Mouse (Mus musculus): ENCODE results near the gene Eps8. TPM values are rescaled to one million over a fixed set of nuclear protein-coding genes. Genes with fewer than 3 reads are reported as not detected.

Eps8 gene
- polyA plus RNA-seq, 1 experiment from 2014 or later = 8.4 TPM

DNA sequence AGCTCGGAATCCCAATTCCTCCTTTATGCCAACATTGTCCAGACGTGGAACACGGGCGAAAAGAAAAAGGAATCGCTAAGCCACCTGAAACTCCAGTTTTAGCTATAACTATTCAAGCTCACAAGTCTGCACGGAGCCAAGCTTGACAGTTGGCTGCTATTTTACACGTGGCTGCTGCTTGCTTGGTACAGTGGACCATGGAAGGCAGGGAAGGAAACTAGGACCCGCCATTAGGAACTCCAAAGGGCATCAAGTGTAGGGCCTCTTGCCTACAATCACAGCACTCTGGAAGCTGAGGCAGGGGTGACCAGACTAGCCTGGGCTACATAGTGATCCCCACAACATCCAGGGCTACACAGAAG is 134.4 kb downstream of the Eps8 start:
- no peak for DNase-seq (ENCODE audit: low spot score)

DNA sequence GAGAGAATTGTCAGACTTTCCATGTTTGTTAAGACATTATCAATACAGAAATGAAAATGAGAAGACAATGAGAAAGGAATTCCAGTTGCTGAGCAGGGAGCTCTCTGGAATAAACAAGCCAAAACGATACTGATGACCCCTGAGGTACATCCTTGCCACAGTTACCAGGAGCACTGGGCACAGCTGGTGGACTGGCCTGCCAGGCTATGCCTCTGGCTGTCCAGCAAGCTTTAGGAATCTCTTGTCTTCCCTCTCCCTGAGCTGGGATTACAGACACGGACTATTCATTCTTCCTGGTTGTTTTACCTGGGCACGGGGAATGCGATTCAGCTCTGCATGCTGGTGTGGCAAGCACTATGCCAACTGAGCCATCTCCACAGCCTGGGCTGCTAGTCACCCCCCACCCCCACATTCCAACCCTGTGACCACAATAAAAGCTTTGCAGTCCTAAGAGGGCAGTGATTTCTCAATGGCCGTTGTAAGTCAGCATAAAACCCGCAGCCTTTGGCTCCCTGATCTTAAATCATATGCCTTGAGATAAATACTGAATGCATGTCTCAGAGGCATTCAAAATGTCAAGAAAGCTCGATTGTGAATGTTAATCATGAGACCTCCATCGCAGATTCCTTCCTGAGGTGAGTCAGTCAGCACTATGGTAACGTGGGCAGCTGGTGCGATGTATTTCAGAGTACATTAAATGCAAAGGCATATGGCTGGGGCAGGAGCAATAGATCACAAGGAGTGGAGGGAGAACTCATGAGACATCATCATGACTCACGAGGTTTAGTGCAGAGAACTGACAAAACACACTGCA is 134.9 kb downstream of the Eps8 start:
- no peak for DNase-seq (ENCODE audit: low spot score)

DNA sequence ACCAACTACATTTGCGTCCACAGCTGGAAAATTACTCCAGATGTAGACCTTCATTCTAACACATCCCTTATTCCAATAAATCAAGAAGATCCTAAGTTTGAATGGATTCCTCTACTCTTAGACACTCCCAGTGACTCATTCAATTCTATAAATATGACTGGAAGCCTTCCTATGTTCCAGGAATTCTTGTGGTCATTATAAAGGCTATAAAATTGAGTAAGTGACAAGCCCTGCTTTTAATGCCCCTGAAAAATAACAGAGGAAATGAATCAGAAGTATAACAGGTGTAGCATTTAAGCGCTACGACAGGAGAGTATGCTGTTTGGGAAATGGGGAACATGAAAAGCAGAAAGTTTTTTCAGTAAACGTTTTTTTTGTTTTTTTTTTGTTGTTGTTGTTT is 139.8 kb downstream of the Eps8 start:
- no peak for DNase-seq (ENCODE audit: low spot score)

DNA sequence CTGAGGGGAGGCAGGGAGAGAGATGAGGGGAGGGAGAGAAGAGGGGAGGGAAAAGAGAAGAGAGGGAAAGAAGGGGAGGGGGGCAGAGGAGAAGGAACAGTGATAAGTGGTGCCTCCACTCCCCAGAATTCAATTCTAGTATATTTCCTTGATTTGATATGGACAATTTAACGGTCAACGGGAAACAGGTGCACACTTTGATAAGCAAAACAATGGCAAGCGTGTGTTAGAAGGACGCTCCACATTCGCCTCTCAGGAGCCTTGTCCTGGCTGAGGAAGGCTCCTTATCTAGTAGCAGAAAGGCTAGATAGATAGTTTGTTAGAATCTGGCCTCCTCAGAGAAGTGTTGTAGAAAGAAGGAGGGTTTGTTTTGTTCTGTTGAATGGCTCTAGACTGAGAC is 141.9 kb downstream of the Eps8 start:
- DNase-seq (ENCODE audit: low spot score) = no peak

DNA sequence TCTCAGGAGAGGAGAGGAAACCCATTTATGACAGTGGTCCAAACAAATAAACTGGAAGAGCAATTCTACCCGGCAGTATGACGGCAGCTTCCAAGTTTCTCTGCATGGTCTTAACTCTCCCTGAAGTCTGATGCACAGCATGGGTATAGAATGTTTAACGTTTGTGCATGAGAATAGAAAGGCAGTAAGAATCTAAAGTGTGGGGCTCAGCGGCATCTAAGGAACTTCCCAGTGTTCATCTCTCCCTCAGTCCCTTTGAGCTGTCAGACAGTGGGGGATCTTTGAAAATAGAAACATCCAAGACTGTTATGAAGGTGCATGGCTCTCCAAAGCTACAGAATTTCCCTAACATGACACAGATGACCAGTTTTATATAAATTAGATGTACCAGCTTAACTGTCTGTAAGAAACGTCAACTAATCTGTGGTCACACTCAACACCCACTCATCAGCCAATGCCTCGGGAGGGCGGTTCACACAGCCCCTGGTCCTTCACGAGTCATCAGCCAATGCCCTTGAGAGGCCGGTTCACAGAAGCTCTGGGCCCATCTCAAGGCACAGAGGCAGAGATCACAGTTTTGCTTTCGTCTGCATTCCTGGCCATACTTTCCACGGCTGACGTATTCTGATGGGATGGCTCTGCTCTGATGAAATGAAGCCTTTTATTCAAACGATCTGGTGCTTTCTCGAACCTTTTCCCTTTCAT is 145.2 kb downstream of the Eps8 start:
- DNase-seq (ENCODE audit: low spot score) = no peak

DNA sequence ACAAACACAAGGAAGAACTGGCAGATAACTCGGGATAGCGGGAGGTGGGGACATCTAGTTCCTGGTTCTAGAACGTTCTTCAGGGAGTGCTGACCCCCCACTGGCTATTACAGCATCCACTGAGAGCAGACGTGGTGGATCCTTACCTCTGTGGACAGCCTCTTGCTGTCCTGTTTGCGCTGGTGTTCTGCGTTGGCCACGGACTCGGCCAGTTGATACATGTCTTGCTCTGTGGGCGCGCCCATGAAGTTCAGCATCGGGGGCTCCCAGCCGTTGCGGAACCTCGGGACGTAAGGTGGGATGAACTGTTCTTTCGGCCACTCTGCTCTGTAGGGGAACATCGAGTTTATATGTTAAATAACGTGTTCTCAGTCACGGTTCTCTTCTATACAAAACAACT is 145.7 kb downstream of the Eps8 start:
- no peak for DNase-seq (ENCODE audit: low spot score)

DNA sequence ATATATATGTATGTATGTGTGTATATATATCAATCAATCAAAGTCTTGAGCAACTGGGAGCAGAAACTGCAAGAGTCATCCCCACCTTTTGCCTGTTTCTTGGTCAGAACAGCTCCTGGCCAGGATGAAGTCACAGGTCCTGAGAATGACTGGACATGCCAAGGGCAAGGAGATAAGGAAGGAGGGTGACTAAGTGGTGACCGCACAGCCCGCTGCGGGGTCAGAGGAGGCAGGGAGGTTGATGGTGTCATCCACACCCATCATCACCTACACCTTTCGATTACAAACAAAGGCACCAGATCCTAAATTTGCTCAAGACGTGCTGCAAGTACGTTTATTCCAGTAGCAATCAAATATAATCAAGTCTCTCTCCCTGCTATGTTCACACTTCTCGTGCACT is 148.1 kb downstream of the Eps8 start:
- no peak for DNase-seq (ENCODE audit: low spot score)

DNA sequence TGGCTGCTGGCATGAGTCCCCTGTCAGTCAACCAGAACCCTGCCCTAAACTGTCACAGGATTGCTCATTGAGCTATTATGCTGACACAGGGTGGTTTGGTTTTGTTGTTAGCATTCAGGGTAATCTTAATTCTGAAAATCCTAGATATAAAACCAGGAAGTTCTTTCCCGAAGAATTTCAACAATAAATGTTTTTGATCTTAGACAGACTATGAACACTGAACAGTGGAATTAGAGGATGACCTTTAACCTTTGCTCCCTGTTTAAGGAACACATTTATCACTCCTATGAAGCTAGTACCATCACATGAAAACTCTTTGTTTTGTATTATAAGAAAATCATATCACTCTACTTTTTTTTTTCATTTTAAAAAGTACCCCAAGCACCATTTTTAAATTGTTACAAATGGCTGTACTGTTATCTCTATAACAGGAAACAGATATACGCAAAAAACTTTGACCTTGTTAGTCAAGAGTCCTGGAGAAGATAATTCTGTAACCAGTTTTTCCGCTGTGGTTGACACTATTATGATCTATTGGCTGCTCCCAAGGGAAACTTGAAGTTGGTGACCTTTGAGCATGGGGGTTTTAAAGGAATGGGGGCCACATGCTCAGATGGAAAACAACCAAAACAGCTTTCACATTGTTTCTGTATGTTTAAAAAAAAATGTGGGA is 149.0 kb downstream of the Eps8 start:
- no peak for DNase-seq (ENCODE audit: low spot score)

DNA sequence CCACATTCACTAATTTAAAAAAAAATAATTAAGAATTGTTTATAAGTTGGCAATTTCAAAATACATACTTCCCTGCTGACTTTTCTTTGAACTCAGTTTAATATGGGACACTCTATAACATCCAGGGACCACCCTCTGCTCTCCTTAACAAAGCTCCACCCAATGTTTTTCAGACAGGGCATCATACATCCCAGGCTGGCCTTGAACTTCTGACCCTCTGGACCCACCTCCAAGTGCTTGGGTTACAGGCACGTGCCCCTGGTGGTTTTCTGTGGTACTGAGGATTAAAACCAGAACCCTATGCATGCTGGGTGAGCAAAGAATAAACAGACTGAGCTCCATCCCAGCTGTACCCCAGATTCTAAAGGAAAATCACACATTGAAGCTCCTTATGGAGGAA is 150.6 kb downstream of the Eps8 start:
- DNase-seq (ENCODE audit: low spot score) = no peak

DNA sequence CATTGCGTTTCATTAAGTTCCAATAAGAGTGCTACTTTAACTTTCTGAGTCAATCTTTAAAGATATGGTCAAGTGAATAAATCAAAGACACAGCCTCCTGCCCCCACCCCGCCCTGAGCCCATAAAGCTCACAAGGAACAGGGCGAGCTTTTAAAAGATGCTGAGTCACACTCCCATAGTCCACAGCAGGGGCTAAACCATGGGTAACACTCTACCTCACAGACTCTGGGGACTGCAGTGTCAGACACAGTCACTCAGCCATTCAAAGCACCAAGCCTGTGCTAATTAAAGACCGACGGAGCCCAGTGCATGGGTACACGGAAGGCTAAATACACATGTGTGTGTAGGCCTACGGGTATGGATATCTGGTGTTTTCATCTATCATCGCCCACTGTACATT is 151.2 kb downstream of the Eps8 start:
- no peak for DNase-seq (ENCODE audit: low spot score)

DNA sequence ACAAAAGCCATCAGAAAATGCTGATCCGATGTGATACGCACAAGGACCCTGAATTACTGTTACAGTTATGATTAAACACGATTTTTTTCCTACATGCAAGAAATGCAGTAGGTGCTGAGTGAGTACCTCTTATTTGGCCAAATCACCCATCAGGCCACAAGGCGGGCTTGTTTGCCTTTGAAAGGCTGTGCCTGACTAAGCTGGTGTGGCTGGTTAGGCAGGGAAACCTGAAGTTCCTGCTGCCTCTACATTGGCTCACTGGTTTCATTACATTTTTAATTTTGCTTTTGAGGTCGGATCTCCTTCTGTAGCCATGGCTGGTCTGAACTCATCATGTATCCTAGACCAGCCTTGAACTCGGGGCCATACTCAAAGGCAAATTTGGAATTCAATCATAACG is 151.7 kb downstream of the Eps8 start:
- DNase-seq (ENCODE audit: low spot score) = no peak

DNA sequence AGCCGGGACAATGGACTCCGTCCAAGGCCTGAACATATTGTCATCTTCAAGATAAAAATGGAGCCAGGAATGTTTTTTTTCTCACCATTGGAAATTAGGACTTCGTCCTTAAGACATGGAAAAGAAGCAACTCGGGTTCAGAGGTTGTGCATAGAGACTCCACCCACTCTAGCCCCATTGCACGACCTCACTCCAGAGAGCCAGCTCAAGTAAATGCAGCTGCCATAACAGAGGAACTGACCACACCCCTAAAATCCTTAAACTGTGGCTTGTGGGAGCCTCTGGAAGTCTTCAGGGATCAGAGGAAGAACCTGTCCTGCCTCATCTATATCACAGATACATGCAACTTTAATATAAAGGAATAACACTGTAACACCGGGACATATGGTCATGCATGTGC is 155.9 kb downstream of the Eps8 start:
- no peak for DNase-seq (ENCODE audit: low spot score)

DNA sequence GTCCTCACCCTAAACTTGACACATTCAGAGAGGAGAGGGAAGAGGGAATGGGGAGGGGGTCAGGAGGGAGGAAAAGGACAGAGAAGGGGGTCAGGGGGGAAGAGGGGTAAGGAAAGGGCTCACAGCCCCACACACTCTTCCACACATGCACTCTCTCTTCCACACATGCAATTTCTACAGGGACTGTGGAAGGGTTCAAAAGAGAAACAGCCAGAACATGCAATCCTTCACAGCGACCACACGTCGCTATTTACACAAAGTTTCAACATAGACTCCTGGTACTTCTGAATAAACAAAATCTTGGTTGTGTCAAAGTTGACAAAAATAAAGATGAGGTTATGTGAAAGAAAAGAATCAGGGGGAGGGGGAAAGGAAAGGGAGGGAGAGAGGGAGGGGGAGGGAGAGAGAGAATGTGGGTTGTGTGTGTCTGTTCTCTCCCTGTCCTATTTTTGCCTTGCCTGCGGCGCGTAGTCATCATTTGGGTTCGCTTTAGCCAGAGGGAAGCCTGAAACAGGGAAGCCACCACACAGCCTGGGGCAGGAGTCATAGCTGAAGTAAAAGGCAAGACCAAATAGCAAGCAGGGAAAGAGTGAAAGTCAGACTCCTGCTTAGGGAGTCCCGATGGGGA is 157.4 kb downstream of the Eps8 start:
- no peak for DNase-seq (ENCODE audit: low spot score)

DNA sequence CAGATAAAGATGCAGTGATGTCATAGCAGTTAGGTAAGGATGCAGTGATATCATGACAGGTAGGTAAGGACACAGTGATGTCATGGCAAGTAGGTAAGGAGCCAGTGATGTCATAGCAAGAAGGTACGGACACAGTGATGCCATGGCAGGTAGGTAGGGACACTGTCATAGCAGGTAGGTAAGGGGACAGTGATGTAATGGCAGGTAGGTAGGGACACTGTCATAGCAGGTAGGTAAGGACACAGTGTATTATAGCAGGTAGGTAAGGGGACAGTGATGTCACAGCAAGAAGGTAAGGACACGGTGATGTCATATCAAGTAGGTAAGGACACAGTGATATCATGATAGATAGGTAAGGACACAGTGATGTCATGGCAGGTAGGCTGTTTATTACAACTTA is 158.1 kb downstream of the Eps8 start:
- DNase-seq (ENCODE audit: low spot score) = no peak

DNA sequence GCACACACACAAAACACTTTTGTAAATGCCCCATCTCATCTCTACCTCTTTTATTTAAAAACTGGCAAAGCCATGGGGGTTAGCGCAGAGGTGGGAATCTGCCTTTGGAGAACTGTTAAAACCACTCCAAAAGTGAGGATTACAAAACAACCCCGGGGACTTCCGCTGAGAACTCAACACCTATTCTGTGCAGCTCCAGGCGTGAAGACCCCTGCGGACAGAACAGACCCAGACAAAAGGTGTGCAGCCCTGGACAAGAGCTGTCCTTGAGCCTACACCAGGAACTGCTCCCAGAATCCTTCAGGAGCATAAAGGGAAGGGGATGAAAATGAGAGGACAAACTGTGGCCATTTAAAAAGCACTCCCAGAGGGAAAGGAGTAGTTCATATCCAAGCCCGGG is 159.4 kb downstream of the Eps8 start:
- no peak for DNase-seq (ENCODE audit: low spot score)

DNA sequence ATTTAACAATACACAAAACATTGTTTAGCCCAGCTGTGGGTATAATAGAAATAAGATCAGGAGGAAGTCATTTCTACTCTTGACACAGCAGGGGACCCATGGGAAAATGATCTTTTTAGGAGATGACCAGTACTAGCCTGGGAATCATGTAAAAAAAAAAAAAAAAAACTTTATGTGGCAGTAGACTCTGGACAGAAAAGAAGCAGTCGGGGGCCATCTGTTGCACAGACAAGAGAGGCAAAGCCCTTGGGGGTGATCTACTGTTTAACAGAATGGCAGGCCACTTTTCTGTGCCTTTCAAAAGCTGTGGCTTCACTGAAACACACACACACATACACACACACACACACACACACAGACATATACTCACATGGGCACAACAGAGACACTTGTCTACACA is 159.9 kb downstream of the Eps8 start:
- DNase-seq (ENCODE audit: low spot score) = no peak

DNA sequence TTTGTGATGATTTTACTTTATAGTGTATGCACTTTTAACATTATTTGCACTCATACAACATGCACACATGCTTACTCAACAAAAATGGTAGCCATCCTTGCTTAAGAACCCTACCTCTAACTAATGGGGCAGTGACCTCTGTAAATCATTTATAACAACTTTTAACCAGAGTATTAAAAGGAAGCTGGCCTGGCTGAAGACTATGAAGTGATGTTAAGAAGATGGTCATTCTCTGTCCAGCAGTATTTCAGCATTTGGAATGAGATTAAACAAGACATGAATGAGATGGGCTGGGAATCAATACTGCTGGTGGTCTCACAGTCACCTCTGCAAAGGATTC is 160.6 kb downstream of the Eps8 start:
- no peak for DNase-seq (ENCODE audit: low spot score)

DNA sequence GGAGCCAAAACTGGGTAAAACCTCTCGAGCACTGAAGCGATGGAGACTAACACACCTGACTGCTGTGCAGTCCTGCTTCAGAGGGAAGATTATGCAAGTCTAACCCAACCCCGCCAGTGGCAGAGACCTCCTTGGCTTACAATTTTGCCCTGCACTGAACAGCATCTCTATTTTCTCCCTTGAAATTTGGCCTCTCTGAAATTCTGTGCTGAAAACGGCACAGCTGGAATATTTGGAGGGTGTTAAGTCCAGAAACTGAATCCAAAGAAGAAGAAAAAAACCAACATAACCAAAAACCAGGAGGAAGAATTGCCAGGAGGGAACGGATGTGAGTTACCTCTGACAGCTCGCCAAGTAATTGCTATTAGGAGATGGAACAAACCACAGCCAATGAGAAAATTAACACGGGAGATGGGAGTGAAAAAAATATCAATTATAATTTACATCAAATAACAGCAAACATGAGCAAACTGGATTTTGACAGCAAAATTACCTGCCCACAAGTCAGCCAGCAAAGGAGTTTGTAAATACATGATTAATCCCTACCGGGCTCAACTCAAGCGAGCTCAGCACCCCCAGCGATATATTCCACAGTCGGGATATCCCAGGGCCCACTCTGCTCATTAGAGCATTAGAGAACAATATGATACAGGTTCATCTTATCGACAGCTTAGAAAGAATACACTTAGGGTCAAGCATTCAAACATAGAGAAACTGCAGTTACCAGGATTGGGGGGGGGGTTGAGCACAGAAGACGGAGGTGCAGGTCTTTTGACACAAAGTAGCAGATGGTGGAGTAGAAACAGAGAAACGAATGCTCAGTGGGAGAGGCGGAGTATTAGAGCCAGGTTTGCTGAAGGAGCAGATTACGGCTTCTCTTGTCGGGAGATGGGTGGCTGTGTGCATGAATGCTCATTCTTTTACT is 161.2 kb downstream of the Eps8 start:
- no peak for DNase-seq (ENCODE audit: low spot score)

DNA sequence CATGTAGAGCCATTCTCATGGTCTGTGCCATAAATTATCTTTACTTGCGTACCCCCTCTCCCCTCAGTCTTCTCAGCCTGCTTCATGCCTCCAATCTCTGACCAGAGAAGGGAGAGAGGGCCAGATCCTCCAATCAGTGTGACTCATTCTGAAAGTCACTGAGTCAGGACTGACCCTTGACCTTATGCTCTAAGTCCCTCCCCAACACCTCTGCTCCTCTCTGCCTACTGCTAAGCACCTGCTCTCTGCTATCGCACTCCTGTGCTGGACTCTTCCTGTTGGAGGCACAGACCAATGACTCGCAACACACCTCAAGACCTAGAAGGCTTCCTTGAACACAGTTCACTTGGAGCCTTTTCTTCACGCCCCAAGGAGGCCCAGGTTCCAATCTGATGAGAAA is 162.1 kb downstream of the Eps8 start:
- DNase-seq (ENCODE audit: low spot score) = no peak

DNA sequence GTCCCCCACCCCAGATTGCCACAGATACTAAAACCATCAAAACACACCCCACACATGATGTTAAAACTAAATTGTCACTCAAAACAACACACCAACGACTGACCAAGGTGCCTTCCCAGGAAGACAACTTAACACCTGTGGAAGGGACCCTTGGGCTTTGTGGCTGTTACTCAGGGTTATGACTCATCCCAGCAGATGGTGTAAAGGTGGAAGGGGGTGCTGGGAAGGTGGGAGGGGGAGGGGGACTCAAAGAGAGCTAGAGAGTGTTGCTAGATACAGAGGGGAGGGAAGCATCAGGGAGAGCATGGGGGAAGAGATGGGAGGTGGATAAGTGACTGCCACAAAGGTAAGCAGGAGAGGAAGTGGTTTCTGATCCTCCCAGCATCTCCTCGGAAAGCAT is 163.0 kb downstream of the Eps8 start:
- peak; percentile 10 for DNase-seq (ENCODE audit: low spot score)

DNA sequence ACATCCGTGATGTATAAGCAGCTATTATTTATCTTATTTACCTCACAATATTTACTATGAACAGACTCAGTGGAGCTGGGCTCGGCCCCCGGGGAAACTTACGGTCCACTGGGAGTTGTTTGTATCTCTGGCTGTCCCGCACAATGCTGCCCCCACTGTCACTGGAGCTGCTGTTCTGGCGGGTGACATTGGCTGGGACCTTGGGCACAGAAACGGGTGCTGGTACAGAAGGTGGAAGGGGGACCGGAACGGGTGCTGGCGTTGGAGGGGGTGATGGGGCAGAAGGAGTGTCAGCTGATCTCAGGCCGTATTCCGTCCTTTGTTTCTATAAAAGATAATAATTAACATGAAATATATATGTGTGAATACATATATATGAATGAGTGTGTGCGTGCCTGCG is 164.6 kb downstream of the Eps8 start:
- no peak for DNase-seq (ENCODE audit: low spot score)
